Mouse (Mus musculus) embryonic facial prominence, embryonic 14.5 days (tissue): ENCODE results near the gene Capn10. TPM values are rescaled to one million over a fixed set of nuclear protein-coding genes. Genes with fewer than 3 reads are reported as not detected.

ENCODE experiments used
- ATAC-seq: fragments of 200-750 bp; cut with Nextera tagmentation; 2 replicates; pipeline ENCODE4 v1.8.0; 2017; ENCODE audit warnings: low read depth, moderate number of reproducible peaks, moderate TSS enrichment
- DNase-seq: peaks from one replicate; pipeline ENCODE4 v3.0.0-alpha.2; 2015; ENCODE audit warnings: low spot score
- H3K27ac ChIP-seq: fragments of 300-500 bp; sonication (generic); replicated peaks from 2 replicates; pipeline ENCODE4 v1.5.1; 2014; ENCODE audit warnings: low read depth, mild to moderate bottlenecking, low read length, moderate library complexity
- H3K27me3 ChIP-seq: fragments of 300-500 bp; sonication (generic); replicated peaks from 2 replicates; pipeline ENCODE4 v1.6.1; 2014; ENCODE audit warnings: low read length; ENCODE audit not compliant: control insufficient read depth, insufficient read depth
- H3K36me3 ChIP-seq: fragments of 300-500 bp; sonication (generic); 2 replicates; pipeline ENCODE4 v1.6.1; 2014; ENCODE audit warnings: low read length, mixed read lengths; ENCODE audit not compliant: control insufficient read depth, insufficient read depth
- H3K4me1 ChIP-seq: fragments of 300-500 bp; sonication (generic); 2 replicates; pipeline ENCODE4 v1.6.1; 2014; ENCODE audit warnings: antibody characterized with exemption, low read length; ENCODE audit not compliant: control insufficient read depth, insufficient read depth
- H3K4me2 ChIP-seq: fragments of 300-500 bp; sonication (generic); 2 replicates; pipeline ENCODE4 v1.6.1; 2014; ENCODE audit warnings: low read depth, mild to moderate bottlenecking, low read length, moderate library complexity, mixed read lengths
- H3K4me3 ChIP-seq: fragments of 300-500 bp; sonication (generic); 2 replicates; pipeline ENCODE4 v1.5.1; 2014; ENCODE audit warnings: low read depth, mild to moderate bottlenecking, low read length
- H3K9ac ChIP-seq: fragments of 300-500 bp; sonication (generic); 2 replicates; pipeline ENCODE4 v1.6.1; 2014; ENCODE audit warnings: low read depth, mild to moderate bottlenecking, low read length, moderate library complexity, mixed read lengths
- H3K9me3 ChIP-seq: fragments of 300-500 bp; sonication (generic); 2 replicates; pipeline ENCODE4 v1.6.1; 2016; ENCODE audit warnings: low read length; ENCODE audit not compliant: control insufficient read depth
- WGBS: fragments of 180-500 bp; shearing (Covaris S2); extraction: QIAGEN DNeasy Blood & Tissue Kit; methylation state at CpG from one replicate; pipeline ENCODE4 v1.1.7; 2014; 5-methylcytosine and 5-hydroxymethylcytosine counted together
- polyA plus RNA-seq: library from polyadenylated mRNA; unstranded; fragments of >200 nt; fragmentation: Nextera tagmentation; extraction: Ambion mirVana; gene quantifications from 2 replicates; pipeline ENCODE4 v1.2.1, GENCODE M21; 2014

The Capn10 gene
- polyA plus RNA-seq, 1 experiment from 2014 or later, result 24.4 TPM

DNA sequence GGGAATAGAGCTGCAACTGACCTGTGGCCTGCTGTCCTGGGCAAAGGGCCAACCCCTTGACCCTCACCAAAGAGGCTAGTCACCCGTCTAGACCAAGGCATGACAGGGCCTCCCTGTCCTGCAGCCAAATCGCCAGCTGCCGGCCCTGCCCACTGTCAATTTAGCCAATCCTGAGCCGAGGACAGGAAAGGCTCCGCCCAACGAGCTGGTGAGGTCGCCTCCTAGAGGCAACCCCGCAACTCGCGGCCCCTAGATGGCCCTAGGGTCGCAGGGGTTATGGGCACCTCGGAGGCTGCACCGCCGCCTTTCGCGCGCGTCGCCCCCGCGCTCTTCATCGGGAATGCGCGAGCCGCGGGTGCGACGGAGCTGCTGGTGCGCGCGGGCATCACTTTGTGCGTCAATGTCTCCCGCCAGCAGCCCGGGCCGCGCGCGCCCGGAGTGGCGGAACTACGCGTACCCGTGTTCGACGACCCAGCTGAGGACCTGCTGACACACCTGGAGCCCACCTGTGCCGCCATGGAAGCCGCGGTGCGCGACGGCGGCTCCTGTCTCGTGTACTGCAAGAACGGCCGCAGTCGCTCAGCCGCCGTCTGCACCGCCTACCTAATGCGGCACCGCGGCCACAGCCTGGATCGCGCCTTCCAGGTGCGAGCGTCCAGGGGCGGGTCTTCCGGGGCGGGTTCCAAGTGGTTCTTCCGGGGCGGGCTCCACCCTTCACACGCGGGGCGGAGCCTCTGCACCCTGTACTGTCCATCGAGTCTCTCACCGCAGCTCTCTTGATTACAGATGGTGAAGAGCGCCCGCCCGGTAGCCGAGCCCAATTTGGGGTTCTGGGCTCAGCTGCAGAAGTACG is 27.2 kb upstream of the Capn10 start, which contains the start of gene Dusp28:
Gene Dusp28, plus strand, starts transcription at position 203 of the 853 bp plus-strand sequence.
- Histone ChIP-seq H3K9ac (peak within 1 kb of the TSS; percentile 75), H3K4me2 (peak within 1 kb of the TSS; percentile 76), H3K4me1 (peaks cover 13% of the 10 kb centered on the region), H3K4me3 (peak within 1 kb of the TSS; percentile 87), H3K27ac (peak within 1 kb of the TSS; percentile 89), H3K36me3 (no peaks in the 10 kb centered on the region), H3K27me3 (no peaks in the 10 kb centered on the region), H3K9me3 (no peaks in the 10 kb centered on the region)
- ATAC-seq (peak; percentile 90), DNase-seq (peak; percentile 94)
- WGBS, result 1% methylated on average over 39 of the region's 81 CpGs

DNA sequence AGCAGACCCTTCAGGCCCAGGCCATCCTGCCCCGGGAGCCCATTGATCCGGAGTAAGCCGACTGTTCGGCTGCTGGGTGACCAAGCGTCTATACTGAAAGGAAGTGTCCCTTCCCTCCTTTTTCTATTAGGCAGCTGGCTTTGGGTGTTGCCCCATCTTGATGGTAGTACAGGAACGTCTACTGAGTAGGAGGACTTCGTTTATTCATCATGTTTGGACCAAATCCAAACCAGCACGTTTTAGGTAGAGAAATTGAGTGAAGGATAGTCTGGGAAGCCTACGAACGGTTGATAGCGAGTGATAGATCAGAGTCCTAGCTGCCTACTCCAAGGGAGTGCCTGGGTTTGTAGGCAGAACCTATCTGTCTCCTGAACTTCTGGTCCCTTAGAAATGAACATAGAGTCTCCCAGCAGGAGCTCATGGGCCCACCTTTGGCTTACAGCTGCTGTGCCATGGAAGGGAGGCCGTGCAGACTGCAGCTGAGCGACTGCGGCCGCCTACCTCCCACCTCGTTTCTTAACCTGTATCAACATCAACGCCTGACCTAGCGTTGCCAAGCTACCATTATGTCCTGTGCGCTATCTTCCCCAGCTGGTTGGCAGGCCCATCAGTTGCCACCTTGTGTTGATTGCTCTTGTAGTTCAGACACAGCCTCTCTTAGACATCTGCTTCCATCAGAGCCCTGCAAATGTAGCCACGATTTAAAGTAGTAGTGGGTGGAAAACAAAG is 26.4 kb upstream of the Capn10 start:
- 50% methylated on average over 20 of the region's 20 CpGs for WGBS
- Histone ChIP-seq H3K4me2 (peak overlapping the region; percentile 76), H3K9me3 (no peaks in the 10 kb centered on the region), H3K27ac (peak overlapping the region; percentile 89), H3K36me3 (no peaks in the 10 kb centered on the region), H3K4me3 (peak overlapping the region; percentile 87), H3K9ac (peak overlapping the region; percentile 75), H3K4me1 (peaks cover 21% of the 10 kb centered on the region), H3K27me3 (no peaks in the 10 kb centered on the region)
- DNase-seq (no peak), ATAC-seq (no peak)

- DNase-seq (no peak), ATAC-seq (no peak)
- peaks cover 24% of the 10 kb centered on the region for H3K4me1 ChIP-seq
- no peak overlapping the region for H3K4me3 ChIP-seq
- no peak overlapping the region for H3K4me2 ChIP-seq
- H3K36me3 ChIP-seq, result no peaks in the 10 kb centered on the region
- no peaks in the 10 kb centered on the region for H3K27me3 ChIP-seq
- no peak overlapping the region for H3K9ac ChIP-seq
- WGBS, result 91% methylated on average over 3 of the region's 3 CpGs
- H3K9me3 ChIP-seq, result no peaks in the 10 kb centered on the region
- H3K27ac ChIP-seq, result no peak overlapping the region
Measured at GRCm38 (mm10) chr1:92908664-92909063, 25.5 kb upstream of the Capn10 start.

GRCm38 (mm10) chr1:92909068-92909467 is 25.1 kb upstream of the Capn10 start:
- Histone ChIP-seq H3K9me3 (no peaks in the 10 kb centered on the region), H3K4me2 (no peak overlapping the region), H3K4me3 (no peak overlapping the region), H3K27ac (no peak overlapping the region), H3K4me1 (peaks cover 24% of the 10 kb centered on the region), H3K27me3 (no peaks in the 10 kb centered on the region), H3K9ac (no peak overlapping the region), H3K36me3 (peaks cover under 1% of the 10 kb centered on the region; the same call in 1 of the 2 replicates)
- peak; percentile 47 for DNase-seq
- WGBS, result 73% methylated on average over 4 of the region's 4 CpGs
- no peak for ATAC-seq

GRCm38 (mm10) chr1:92910239-92910885 is 23.8 kb upstream of the Capn10 start, which contains the start of gene Rnpepl1:
Rnpepl1 (plus strand) TSS chr1:92910783.
- DNase-seq, result peak; percentile 79
- peak within 1 kb of the TSS; percentile 84 for H3K27ac ChIP-seq
- peak within 1 kb of the TSS; percentile 95 for H3K9ac ChIP-seq
- WGBS, result under 1% methylated on average over 30 of the region's 57 CpGs
- no peaks in the 10 kb centered on the region for H3K9me3 ChIP-seq
- peaks cover 24% of the 10 kb centered on the region for H3K4me1 ChIP-seq
- peak within 1 kb of the TSS; percentile 83 for H3K4me3 ChIP-seq
- H3K36me3 ChIP-seq, result peaks cover 14% of the 10 kb centered on the region
- ATAC-seq, result peak; percentile 83
- no peaks in the 10 kb centered on the region for H3K27me3 ChIP-seq
- peak within 1 kb of the TSS; percentile 94 for H3K4me2 ChIP-seq

- Histone ChIP-seq H3K27me3 (no peaks in the 10 kb centered on the region), H3K36me3 (peaks cover 21% of the 10 kb centered on the region), H3K4me3 (peak overlapping the region; percentile 83), H3K4me2 (peak overlapping the region; percentile 94), H3K4me1 (peaks cover 24% of the 10 kb centered on the region), H3K9ac (peak overlapping the region; percentile 95), H3K9me3 (no peaks in the 10 kb centered on the region), H3K27ac (peak overlapping the region; percentile 84)
- peak; percentile 27 for ATAC-seq
- peak; percentile 70 for DNase-seq
- 0% methylated on average over 18 of the region's 85 CpGs for WGBS
Measured at GRCm38 (mm10) chr1:92910925-92911720, 23.1 kb upstream of the Capn10 start.

- Histone ChIP-seq H3K4me3 (peak overlapping the region; percentile 83), H3K9me3 (no peaks in the 10 kb centered on the region), H3K27me3 (no peaks in the 10 kb centered on the region), H3K36me3 (peaks cover 27% of the 10 kb centered on the region), H3K27ac (0 out of 2 replicates have a peak overlapping the region, but pooled peaks have one; percentile 84), H3K9ac (peak overlapping the region; percentile 95), H3K4me1 (peaks cover 24% of the 10 kb centered on the region), H3K4me2 (peak overlapping the region; percentile 94)
- ATAC-seq (no peak), DNase-seq (peak; percentile 46)
- 31% methylated on average over 8 of the region's 8 CpGs for WGBS
Measured at GRCm38 (mm10) chr1:92911721-92912138, 22.4 kb upstream of the Capn10 start.
